ENCODE assay signal across 26 mouse cellular contexts in the genomic region with DNA sequence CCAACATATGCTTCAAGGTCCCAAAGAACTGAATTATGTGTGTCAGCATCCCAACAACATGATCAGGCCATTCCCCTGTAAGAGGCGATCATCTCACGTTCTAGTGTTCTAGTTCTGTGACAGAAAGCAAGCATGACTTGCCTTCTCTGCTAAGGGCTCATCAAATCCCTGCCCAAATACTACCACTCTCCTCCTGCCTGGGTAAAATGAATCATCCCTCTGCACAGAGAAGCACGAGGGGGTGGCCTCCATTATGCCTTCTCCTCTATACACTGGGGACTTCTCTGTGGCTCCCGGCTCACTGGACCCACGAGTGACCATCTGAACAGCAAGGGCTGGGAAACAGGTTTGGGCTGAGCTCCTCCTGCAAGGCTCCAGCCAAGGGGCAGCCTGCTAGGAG. TPM values are rescaled to one million over a fixed set of nuclear protein-coding genes. Genes with fewer than 3 reads are reported as not detected.
DNase-seq lines count a peak whose midpoint lies in the region; ATAC-seq and TF ChIP-seq lines count a peak whose summit lies in the region.
"Had no signal": no experiment of that assay in that cellular context is flagged by ENCODE, and none has a peak within 500 bp of the region (broad histone marks: within the 10 kb centered on the region; RNA-seq: fewer than 3 reads in every experiment).

No protein-coding gene starts in this region.

- DNase-seq in intestine, embryonic 14.5 days (ENCODE audit: low spot score), result no peak
- no peak for DNase-seq in Patski (ENCODE audit: low read depth, low spot score)
- DNase-seq in adrenal gland, postnatal 4 days (ENCODE audit: low spot score in 2 of 2), result no peak
- DNase-seq: adrenal gland, adult 2 months; B cell, adult 2 months; cerebellum, adult 18-20 months; cerebellum, postnatal 25 days; embryo, embryonic 11 days; forebrain, postnatal 0 days; kidney, adult 11 months; liver, postnatal 0 days; midbrain, embryonic 14.5 days; retina, postnatal 1 day; right cerebral cortex, postnatal 25 days had no signal

- H3K9ac ChIP-seq in intestine, embryonic 14.5 days (ENCODE audit: low read length), result no peak overlapping the region
- no peak overlapping the region; the same call in 1 of the 2 replicates for H3K9ac ChIP-seq in intestine, embryonic 15.5 days
- H3K9ac ChIP-seq in stomach, embryonic 15.5 days, result no peak overlapping the region
- no peak overlapping the region for H3K9ac ChIP-seq in heart, embryonic 12.5 days
- H3K9ac ChIP-seq: embryonic facial prominence, embryonic 13.5 days; forebrain, postnatal 0 days; hindbrain, embryonic 15.5 days; liver, postnatal 0 days; neural tube, embryonic 12.5 days had no signal

- WGBS in intestine, embryonic 14.5 days, result 85% methylated on average over 5 of the region's 5 CpGs
- 83% methylated on average over 5 of the region's 5 CpGs for WGBS in intestine, embryonic 15.5 days
- WGBS in stomach, embryonic 15.5 days, result 81% methylated on average over 5 of the region's 5 CpGs
- WGBS in heart, embryonic 12.5 days, result 86% methylated on average over 5 of the region's 5 CpGs

- no peak overlapping the region for H3K4me3 ChIP-seq in intestine, embryonic 14.5 days (ENCODE audit: low read depth, low read length)
- no peak overlapping the region for H3K4me3 ChIP-seq in intestine, embryonic 15.5 days (replicated peaks)
- H3K4me3 ChIP-seq in cortical plate, adult 2 months (ENCODE audit: insufficient read depth, low read length), result no peak overlapping the region
- H3K4me3 ChIP-seq in stomach, embryonic 15.5 days (replicated peaks), result no peak overlapping the region
- no peak overlapping the region for H3K4me3 ChIP-seq in heart, embryonic 12.5 days
- H3K4me3 ChIP-seq: embryonic facial prominence, embryonic 13.5 days; erythroblast, embryonic 14.5 days; hindbrain, embryonic 15.5 days; megakaryocyte, embryonic 14.5 days; neural tube, embryonic 12.5 days had no signal

- CTCF ChIA-PET in Patski (lab: Charles Lee), result interaction anchor here (1.1 kb wide), 1 partner anchor 28 kb away, joined by 3 read pairs; no protein-coding TSS in a partner anchor

- H3K9me3 ChIP-seq in intestine, embryonic 14.5 days (ENCODE audit: control insufficient read depth, low read length), result no peaks in the 10 kb centered on the region
- no peaks in the 10 kb centered on the region for H3K9me3 ChIP-seq in intestine, embryonic 15.5 days
- H3K9me3 ChIP-seq in stomach, embryonic 15.5 days, result no peaks in the 10 kb centered on the region
- H3K9me3 ChIP-seq in heart, embryonic 12.5 days (replicated peaks), result no peaks in the 10 kb centered on the region
- H3K9me3 ChIP-seq: embryonic facial prominence, embryonic 13.5 days; G1E; hindbrain, embryonic 15.5 days; megakaryocyte, embryonic 14.5 days; neural tube, embryonic 12.5 days had no signal

- in situ Hi-C loops in Patski (cut with MboI; ENCODE audit: low pct_unique_long_range_greater_than_20kb), result no loop called here

- no peaks in the 10 kb centered on the region for H3K27me3 ChIP-seq in intestine, embryonic 14.5 days (replicated peaks; ENCODE audit: control insufficient read depth, insufficient read depth, low read length)
- no peaks in the 10 kb centered on the region for H3K27me3 ChIP-seq in intestine, embryonic 15.5 days (replicated peaks)
- H3K27me3 ChIP-seq in Patski, result no peaks in the 10 kb centered on the region
- no peaks in the 10 kb centered on the region for H3K27me3 ChIP-seq in stomach, embryonic 15.5 days (replicated peaks)
- peaks cover 29% of the 10 kb centered on the region for H3K27me3 ChIP-seq in heart, embryonic 12.5 days (replicated peaks)
- H3K27me3 ChIP-seq: CH12.LX; embryonic facial prominence, embryonic 13.5 days; hindbrain, embryonic 15.5 days; neural tube, embryonic 12.5 days had no signal

- H3K36me3 ChIP-seq in intestine, embryonic 14.5 days (ENCODE audit: control insufficient read depth, insufficient read depth, low read length), result no peaks in the 10 kb centered on the region
- H3K36me3 ChIP-seq in intestine, embryonic 15.5 days, result no peaks in the 10 kb centered on the region
- H3K36me3 ChIP-seq in stomach, embryonic 15.5 days, result no peaks in the 10 kb centered on the region
- no peaks in the 10 kb centered on the region for H3K36me3 ChIP-seq in heart, embryonic 12.5 days
- H3K36me3 ChIP-seq: embryonic facial prominence, embryonic 13.5 days; hindbrain, embryonic 15.5 days; neural tube, embryonic 12.5 days had no signal

- no peak for TF ChIP-seq POLR2A in cortical plate, adult 2 months (IDR thresholded peaks at IDR 0.05; ENCODE audit: extremely low read depth, insufficient read depth, low read length)

- TF ChIP-seq CTCF in Patski (IDR thresholded peaks at IDR 0.05), result no peak
- TF ChIP-seq CTCF in cortical plate, adult 2 months (IDR thresholded peaks at IDR 0.05; ENCODE audit: extremely low read depth, insufficient read depth, low read length), result no peak

- H3K27ac ChIP-seq in intestine, embryonic 14.5 days (ENCODE audit: low read depth), result peak overlapping the region; percentile 22; the same call in 1 of the 2 replicates
- H3K27ac ChIP-seq in intestine, embryonic 15.5 days, result no peak overlapping the region
- H3K27ac ChIP-seq in cortical plate, adult 2 months (ENCODE audit: insufficient read depth, low read length), result 0 out of 2 replicates have a peak overlapping the region, but pooled peaks have one; percentile 12
- peak overlapping the region; percentile 49 for H3K27ac ChIP-seq in stomach, embryonic 15.5 days
- no peak overlapping the region for H3K27ac ChIP-seq in heart, embryonic 12.5 days (ENCODE audit: poor library complexity, severe bottlenecking)
- H3K27ac ChIP-seq: embryonic facial prominence, embryonic 13.5 days; neural tube, embryonic 12.5 days had no signal

- peaks cover 27% of the 10 kb centered on the region for H3K4me1 ChIP-seq in intestine, embryonic 14.5 days (replicated peaks; ENCODE audit: control insufficient read depth, insufficient read depth, low read length)
- peaks cover 17% of the 10 kb centered on the region for H3K4me1 ChIP-seq in intestine, embryonic 15.5 days (replicated peaks)
- H3K4me1 ChIP-seq in cortical plate, adult 2 months (ENCODE audit: control insufficient read depth, insufficient read depth, low read length), result peaks cover 28% of the 10 kb centered on the region
- peaks cover 12% of the 10 kb centered on the region for H3K4me1 ChIP-seq in stomach, embryonic 15.5 days
- H3K4me1 ChIP-seq in heart, embryonic 12.5 days (replicated peaks), result peaks cover 11% of the 10 kb centered on the region

- POLR2A ChIA-PET in Patski (lab: Charles Lee), result interaction anchor here (0.9 kb wide), 1 partner anchor 18 kb away, joined by 3 read pairs; no protein-coding TSS in a partner anchor

- ATAC-seq in intestine, embryonic 14.5 days (replicated peaks; ENCODE audit: low FRiP score, low TSS enrichment, low read depth), result no peak
- ATAC-seq in intestine, embryonic 15.5 days, result no peak
- peak; percentile 9 for ATAC-seq in Patski
- ATAC-seq in stomach, embryonic 15.5 days (ENCODE audit: insufficient read depth, low FRiP score, low read depth), result no peak
- no peak for ATAC-seq in heart, embryonic 12.5 days (ENCODE audit: insufficient number of reproducible peaks, low FRiP score)
- ATAC-seq: liver, postnatal 0 days had no signal

- H3K4me2 ChIP-seq in intestine, embryonic 14.5 days (ENCODE audit: low read length), result no peak overlapping the region
- no peak overlapping the region for H3K4me2 ChIP-seq in intestine, embryonic 15.5 days (replicated peaks)
- no peak overlapping the region for H3K4me2 ChIP-seq in stomach, embryonic 15.5 days
- H3K4me2 ChIP-seq in heart, embryonic 12.5 days, result no peak overlapping the region
- H3K4me2 ChIP-seq: embryonic facial prominence, embryonic 13.5 days; hindbrain, embryonic 15.5 days; liver, embryonic 11.5 days; neural tube, embryonic 12.5 days had no signal

RNA-seq across cellular contexts. Expression of gene Ccdc88c, which starts 49.2 kb away (rescaled TPM):
- polyA plus RNA-seq in intestine, embryonic 14.5 days (2014; fragmentation: Nextera tagmentation; extraction: Ambion mirVana), result 14.5 and 15.2 TPM in 2 replicates
- 13.6 and 14.9 TPM in 2 replicates for polyA plus RNA-seq in intestine, embryonic 15.5 days (2015; fragmentation: Nextera tagmentation; extraction: Ambion mirVana)
- 9.8 TPM for polyA plus RNA-seq in Patski (2021)
- 19.1 and 20.9 TPM in 2 replicates for polyA plus RNA-seq in cortical plate, adult 2 months (2012; rRNA removed)
- 9.4 and 11.1 TPM in 2 replicates for polyA plus RNA-seq in stomach, embryonic 15.5 days (2015; fragmentation: Nextera tagmentation; extraction: Ambion mirVana)
- 2.0 and 2.3 TPM in 2 replicates for polyA plus RNA-seq in heart, embryonic 12.5 days (2016; fragmentation: Nextera tagmentation; extraction: Ambion mirVana)
- total RNA-seq in adrenal gland, postnatal 4 days (2021), result 10 to 100 TPM in 1 of 2 experiments, 1 to 10 TPM in 1; 9.3 to 12.4 TPM

Comparison
In these comparisons a context has a peak if more than half of its experiments do, and no peak if none do; other contexts are left out.
1. H3K27ac ChIP-seq: peak in intestine, embryonic 14.5 days (single experiment), cortical plate, adult 2 months (single experiment) and stomach, embryonic 15.5 days (single experiment); none in intestine, embryonic 15.5 days (single experiment) and heart, embryonic 12.5 days (single experiment).